Mouse (Mus musculus) stomach, postnatal 0 days (tissue): ENCODE measurements around the gene Gpr18. TPM values are rescaled to one million over a fixed set of nuclear protein-coding genes. Genes with fewer than 3 reads are reported as not detected.

ENCODE experiments used
- ATAC-seq: fragments of 200-750 bp; cut with Nextera tagmentation; 2 replicates; pipeline ENCODE4 v1.8.0; 2017; ENCODE audit not compliant: low FRiP score, low TSS enrichment
- DNase-seq: peaks from one replicate; pipeline ENCODE4 v3.0.0-alpha.2; 2016; ENCODE audit warnings: low spot score
- H3K27ac ChIP-seq: fragments of 300-500 bp; sonication (generic); replicated peaks from 2 replicates; pipeline ENCODE4 v1.5.1; 2014; ENCODE audit warnings: mild to moderate bottlenecking, control low read depth
- H3K27me3 ChIP-seq: fragments of 300-500 bp; sonication (generic); 2 replicates; pipeline ENCODE4 v1.6.1; 2014; ENCODE audit warnings: low read length; ENCODE audit not compliant: control insufficient read depth, insufficient read depth
- H3K36me3 ChIP-seq: fragments of 300-500 bp; sonication (generic); 2 replicates; pipeline ENCODE4 v1.6.1; 2014; ENCODE audit warnings: low read length, mixed read lengths; ENCODE audit not compliant: control insufficient read depth, insufficient read depth
- H3K4me1 ChIP-seq: fragments of 300-500 bp; sonication (generic); replicated peaks from 2 replicates; pipeline ENCODE4 v1.6.1; 2014; ENCODE audit warnings: antibody characterized with exemption; ENCODE audit not compliant: control insufficient read depth, insufficient read depth
- H3K4me2 ChIP-seq: fragments of 300-500 bp; sonication (generic); replicated peaks from 2 replicates; pipeline ENCODE4 v1.6.1; 2014; ENCODE audit warnings: low read depth, mild to moderate bottlenecking, control low read depth, moderate library complexity
- H3K4me3 ChIP-seq: fragments of 300-500 bp; sonication (generic); 2 replicates; pipeline ENCODE4 v1.5.1; 2014; ENCODE audit warnings: low read depth, low read length, control low read depth
- H3K9ac ChIP-seq: fragments of 300-500 bp; sonication (generic); 2 replicates; pipeline ENCODE4 v1.6.1; 2014; ENCODE audit warnings: mild to moderate bottlenecking, low read length, control low read depth, mixed read lengths
- H3K9me3 ChIP-seq: fragments of 300-500 bp; sonication (generic); 2 replicates; pipeline ENCODE4 v1.6.1; 2016; ENCODE audit warnings: low read length; ENCODE audit not compliant: control insufficient read depth
- CTCF ChIP-seq: IDR thresholded peaks from 2 replicates; pipeline ENCODE4 v1.5.1; 2016; ENCODE audit warnings: antibody characterized with exemption, low read depth, mild to moderate bottlenecking, moderate library complexity
- EP300 ChIP-seq: optimal IDR thresholded peaks from 2 replicates; pipeline ENCODE3; 2016; ENCODE audit warnings: antibody characterized with exemption
- WGBS: fragments of 180-500 bp; shearing (Covaris S2); extraction: QIAGEN DNeasy Blood & Tissue Kit; methylation state at CpG from one replicate; pipeline ENCODE4 v1.1.7; 2014; 5-methylcytosine and 5-hydroxymethylcytosine counted together
- polyA plus RNA-seq: library from polyadenylated mRNA; unstranded; fragments of >200 nt; fragmentation: Nextera tagmentation; extraction: Ambion mirVana; gene quantifications from 2 replicates; pipeline ENCODE4 v1.2.1, GENCODE M21; 2015

Gpr18 gene
- polyA plus RNA-seq, 1 experiment from 2014 or later = 0.06 TPM

DNA sequence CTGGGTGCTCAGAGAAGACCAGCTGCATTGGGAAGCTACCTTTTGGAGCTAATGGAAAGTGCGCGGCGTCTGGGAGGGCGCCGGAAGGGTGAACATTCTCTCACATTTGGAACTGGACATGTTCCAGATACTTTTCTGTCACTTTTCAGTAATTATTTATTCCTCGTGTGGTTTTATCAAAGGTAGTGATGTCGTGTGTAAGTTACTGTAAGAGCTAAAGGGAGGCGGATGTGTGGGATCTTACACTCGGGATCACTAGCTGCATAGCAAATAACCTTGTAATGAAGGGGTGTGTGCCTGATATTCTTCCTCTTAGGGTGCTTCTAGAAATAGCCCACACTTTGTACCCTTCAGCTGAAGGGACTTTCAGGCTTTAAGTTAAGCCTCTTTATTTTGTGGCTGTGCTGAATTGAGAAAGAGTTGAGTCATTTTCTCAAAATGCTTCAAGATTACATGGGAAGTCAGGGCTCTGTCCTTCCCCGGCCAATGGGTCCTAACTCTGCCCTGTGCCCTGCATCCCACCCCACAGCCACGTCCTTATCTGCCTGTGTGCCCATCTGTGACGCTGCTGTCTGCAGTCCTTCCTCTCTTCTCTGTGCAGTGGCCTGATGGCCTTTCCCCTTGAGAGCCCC, 46.0 kb upstream of the Gpr18 start:
- no peak overlapping the region for H3K4me2 ChIP-seq
- ATAC-seq = 0 out of 2 replicates have a peak, but pooled peaks have one; percentile 41

DNA sequence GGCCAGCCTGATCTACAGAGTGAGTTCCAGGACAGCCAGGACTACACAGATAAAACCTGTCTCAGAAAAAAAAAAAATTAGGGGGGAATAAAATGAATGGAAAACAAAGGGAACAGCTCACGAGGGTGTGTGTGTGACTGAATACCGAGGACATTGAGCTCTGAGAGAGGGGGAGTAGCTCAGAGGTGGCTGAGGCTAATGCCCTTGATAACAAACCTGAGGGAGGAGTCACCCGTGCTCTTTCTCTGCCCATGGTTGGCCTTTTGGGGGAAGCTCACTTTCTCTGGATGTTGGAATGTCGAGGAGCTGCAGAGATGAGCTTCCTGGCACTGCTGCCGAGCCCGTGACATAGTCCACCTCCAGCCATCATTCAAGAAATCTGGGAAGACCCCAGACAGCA, 45.4 kb upstream of the Gpr18 start:
- H3K4me3 ChIP-seq = no peak overlapping the region
- peaks cover 6% of the 10 kb centered on the region; the same call in 1 of the 2 replicates for H3K4me1 ChIP-seq
- DNase-seq (no peak), ATAC-seq (no peak)
- no peak overlapping the region for H3K27ac ChIP-seq
- no peaks in the 10 kb centered on the region for H3K9me3 ChIP-seq
- WGBS = 36% methylated on average over 6 of the region's 6 CpGs
- H3K36me3 ChIP-seq = no peaks in the 10 kb centered on the region
- no peak overlapping the region for H3K4me2 ChIP-seq
- H3K9ac ChIP-seq = no peak overlapping the region
- no peak for TF ChIP-seq CTCF
- TF ChIP-seq EP300 = no peak
- no peaks in the 10 kb centered on the region for H3K27me3 ChIP-seq

More for the DNA sequence above, 46.0 kb upstream of the Gpr18 start:
- no peaks in the 10 kb centered on the region for H3K27me3 ChIP-seq
- no peak overlapping the region for H3K9ac ChIP-seq
- peaks cover 6% of the 10 kb centered on the region; the same call in 1 of the 2 replicates for H3K4me1 ChIP-seq
- H3K4me3 ChIP-seq = no peak overlapping the region
- H3K36me3 ChIP-seq = no peaks in the 10 kb centered on the region
- no peak for DNase-seq
- WGBS = 48% methylated on average over 12 of the region's 12 CpGs
- H3K27ac ChIP-seq = 0 out of 2 replicates have a peak overlapping the region, but pooled peaks have one; percentile 5
- H3K9me3 ChIP-seq = no peaks in the 10 kb centered on the region
- TF ChIP-seq EP300 (no peak), CTCF (no peak)

DNA sequence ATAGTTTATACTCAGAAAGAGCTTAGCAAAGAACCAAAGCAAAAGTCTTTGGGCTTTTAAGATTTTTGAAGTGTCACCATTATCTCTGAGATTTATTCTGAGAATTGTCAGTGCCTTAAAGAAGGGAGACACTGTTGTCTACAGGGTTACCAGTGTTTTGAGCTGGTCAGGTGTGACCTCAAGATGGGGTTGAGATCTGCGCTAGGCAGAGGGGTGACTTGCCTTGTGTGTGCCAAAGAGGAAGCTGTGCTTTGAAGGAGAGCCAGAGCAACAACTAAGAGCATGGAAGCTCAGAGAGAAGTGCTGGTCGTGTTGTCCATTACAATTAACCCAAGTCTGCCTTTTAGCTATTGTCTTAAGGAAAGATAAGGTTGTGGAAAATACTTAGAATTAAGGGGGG, 45.0 kb upstream of the Gpr18 start:
- peaks cover 6% of the 10 kb centered on the region; the same call in 1 of the 2 replicates for H3K4me1 ChIP-seq
- H3K4me2 ChIP-seq = no peak overlapping the region
- WGBS = 73% methylated on average over 2 of the region's 2 CpGs
- TF ChIP-seq CTCF = no peak
- no peak for TF ChIP-seq EP300
- no peak for ATAC-seq
- no peak overlapping the region for H3K9ac ChIP-seq
- no peaks in the 10 kb centered on the region for H3K9me3 ChIP-seq
- no peak for DNase-seq
- no peaks in the 10 kb centered on the region for H3K27me3 ChIP-seq
- no peaks in the 10 kb centered on the region for H3K36me3 ChIP-seq
- no peak overlapping the region for H3K27ac ChIP-seq
- H3K4me3 ChIP-seq = no peak overlapping the region

- no peak overlapping the region for H3K4me3 ChIP-seq
- no peaks in the 10 kb centered on the region for H3K27me3 ChIP-seq
- peaks cover 6% of the 10 kb centered on the region; the same call in 1 of the 2 replicates for H3K4me1 ChIP-seq
- H3K27ac ChIP-seq = no peak overlapping the region
- ATAC-seq (no peak), DNase-seq (no peak)
- no peaks in the 10 kb centered on the region for H3K9me3 ChIP-seq
- H3K9ac ChIP-seq = no peak overlapping the region
- 80% methylated on average over 4 of the region's 4 CpGs for WGBS
- no peak overlapping the region for H3K4me2 ChIP-seq
- H3K36me3 ChIP-seq = no peaks in the 10 kb centered on the region
- TF ChIP-seq EP300 (no peak), CTCF (no peak)
Measured at GRCm38 (mm10) chr14:121960031-121960430, 44.5 kb upstream of the Gpr18 start.

GRCm38 (mm10) chr14:121959538-121959980, 44.0 kb upstream of the Gpr18 start:
- no peak overlapping the region for H3K9ac ChIP-seq
- H3K36me3 ChIP-seq = no peaks in the 10 kb centered on the region
- H3K9me3 ChIP-seq = no peaks in the 10 kb centered on the region
- H3K27me3 ChIP-seq = no peaks in the 10 kb centered on the region
- H3K4me3 ChIP-seq = no peak overlapping the region
- 92% methylated on average over 3 of the region's 3 CpGs for WGBS
- no peak overlapping the region for H3K4me2 ChIP-seq
- no peak overlapping the region for H3K27ac ChIP-seq
- DNase-seq (no peak), ATAC-seq (no peak)
- TF ChIP-seq CTCF (no peak), EP300 (no peak)
- peaks cover 6% of the 10 kb centered on the region; the same call in 1 of the 2 replicates for H3K4me1 ChIP-seq
